Mouse (Mus musculus): ENCODE results near the gene Selenoo.

Selenoo gene

GRCm38 (mm10) chr15:89076156-89076731 is 12.6 kb upstream of the Selenoo start:
- peak; percentile 78 for DNase-seq

- DNase-seq, result no peak
Observed at GRCm38 (mm10) chr15:89078208-89078836, 10.6 kb upstream of the Selenoo start.

- DNase-seq, result no peak
Observed at GRCm38 (mm10) chr15:89083906-89084305, 5.0 kb upstream of the Selenoo start.

- no peak for DNase-seq
Observed at GRCm38 (mm10) chr15:89084826-89085225, 4.1 kb upstream of the Selenoo start.

- DNase-seq, result no peak
Observed at GRCm38 (mm10) chr15:89089248-89090051, 566 bp downstream of the Selenoo start.

GRCm38 (mm10) chr15:89090662-89091061 is 1.8 kb downstream of the Selenoo start:
- no peak for DNase-seq

GRCm38 (mm10) chr15:89092181-89092580 is 3.3 kb downstream of the Selenoo start:
- no peak for DNase-seq

- DNase-seq, result no peak
Observed at GRCm38 (mm10) chr15:89097450-89097849, 8.6 kb downstream of the Selenoo start.

- peak; percentile 66 for DNase-seq
Observed at GRCm38 (mm10) chr15:89098616-89099015, 9.7 kb downstream of the Selenoo start.

GRCm38 (mm10) chr15:89100823-89101222 is 11.9 kb downstream of the Selenoo start:
- no peak for DNase-seq

GRCm38 (mm10) chr15:89102646-89103045 is 13.8 kb downstream of the Selenoo start:
- no peak for DNase-seq

- DNase-seq, result peak; percentile 71
Observed at GRCm38 (mm10) chr15:89103921-89104320, 15.0 kb downstream of the Selenoo start.

GRCm38 (mm10) chr15:89104425-89104824 is 15.5 kb downstream of the Selenoo start:
- DNase-seq, result peak; percentile 93

- DNase-seq, result peak; percentile 78
Observed at GRCm38 (mm10) chr15:89106073-89106472, 17.2 kb downstream of the Selenoo start.

GRCm38 (mm10) chr15:89106976-89107375 is 18.1 kb downstream of the Selenoo start:
- DNase-seq, result no peak

- DNase-seq, result peak; percentile 72
Observed at GRCm38 (mm10) chr15:89110147-89110546, 21.3 kb downstream of the Selenoo start.

- no peak for DNase-seq
Observed at GRCm38 (mm10) chr15:89118007-89118406, 29.1 kb downstream of the Selenoo start.

- peak; percentile 93 for DNase-seq
Observed at GRCm38 (mm10) chr15:89122649-89123366, 33.9 kb downstream of the Selenoo start, which contains the start of gene Tubgcp6. Tubgcp6 (minus strand) TSS chr15:89123112.

- DNase-seq, result peak; percentile 54
Observed at GRCm38 (mm10) chr15:89123595-89123994, 34.7 kb downstream of the Selenoo start.

GRCm38 (mm10) chr15:89124312-89124711 is 35.4 kb downstream of the Selenoo start:
- no peak for DNase-seq

GRCm38 (mm10) chr15:89125351-89125750 is 36.5 kb downstream of the Selenoo start:
- DNase-seq, result no peak

GRCm38 (mm10) chr15:89126622-89127021 is 37.7 kb downstream of the Selenoo start:
- DNase-seq, result no peak

- no peak for DNase-seq
Observed at GRCm38 (mm10) chr15:89127364-89127940, 38.6 kb downstream of the Selenoo start.

Data from cerebellum, adult 11 months (tissue).